Mouse (Mus musculus) sigmoid colon, adult 10 weeks (tissue): ENCODE measurements around the gene Fndc1. TPM values are rescaled to one million over a fixed set of nuclear protein-coding genes. Genes with fewer than 3 reads are reported as not detected.

Experiments used
- polyA plus RNA-seq: library from polyadenylated mRNA; stranded (reverse); fragments of 350-450 nt; fragmentation: Illumina TruSeq; extraction: RNeasy Lipid Tissue Mini Kit (QIAGEN cat#74804); gene quantifications from one replicate; pipeline ENCODE4 v1.2.3, GENCODE M21; 2014; ENCODE audit warnings: low read depth, low replicate concordance

The Fndc1 gene
- 6.3 TPM for polyA plus RNA-seq

DNA sequence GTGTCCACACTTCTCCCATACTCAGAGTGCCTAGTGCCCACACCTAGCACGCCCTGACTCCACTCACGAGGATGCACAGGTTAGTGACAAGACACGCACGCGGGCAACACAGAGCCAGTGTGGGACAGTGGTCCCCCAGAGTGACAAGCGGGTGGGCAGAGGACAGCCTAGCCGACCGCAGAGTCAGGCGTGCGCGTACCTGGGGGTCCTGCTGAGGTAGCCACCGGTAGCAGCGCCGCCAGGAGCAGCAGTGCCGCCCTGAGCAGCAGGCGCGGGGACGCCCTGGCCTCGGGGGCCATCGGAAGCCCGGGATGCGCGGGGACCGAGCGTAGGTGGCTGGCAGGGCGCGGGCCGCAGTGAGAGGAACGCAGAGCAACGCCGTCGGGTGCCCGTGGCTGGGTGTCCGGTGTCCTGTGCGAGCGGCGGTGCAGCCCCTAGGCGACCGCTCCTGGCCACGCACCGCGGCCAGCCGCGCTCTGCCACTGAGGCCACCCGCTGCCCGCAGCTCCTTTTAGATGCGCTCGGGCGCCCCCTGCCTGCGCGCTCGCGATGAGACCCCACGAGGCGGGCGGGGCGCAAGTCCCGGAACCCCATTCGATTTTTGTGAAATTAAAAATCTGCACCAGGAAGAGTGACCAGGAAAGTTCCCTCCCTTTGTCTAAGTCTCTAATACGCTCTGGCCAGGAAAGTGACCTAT is at the start of gene Fndc1:
TSS of gene Fndc1 (minus strand) at position 484 of the 697 bp plus-strand sequence.

Other genes starting within 250 kb of the Fndc1 start
- 3.8 TPM for gene Tagap, start 98.7 kb upstream of the Fndc1 start, polyA plus RNA-seq
- 46.1 TPM for gene Rsph3a, start 118.3 kb upstream of the Fndc1 start, polyA plus RNA-seq